Mouse (Mus musculus): ENCODE results near the gene Gp1ba. TPM values are rescaled to one million over a fixed set of nuclear protein-coding genes. Genes with fewer than 3 reads are reported as not detected.
A peak's percentile ranks its signal among the peaks of the same experiment; 100 is the strongest.

Gp1ba gene
- total and polyA plus RNA-seq, 2 experiments from 2014 or later: 0.16 TPM; not detected in 1

DNA sequence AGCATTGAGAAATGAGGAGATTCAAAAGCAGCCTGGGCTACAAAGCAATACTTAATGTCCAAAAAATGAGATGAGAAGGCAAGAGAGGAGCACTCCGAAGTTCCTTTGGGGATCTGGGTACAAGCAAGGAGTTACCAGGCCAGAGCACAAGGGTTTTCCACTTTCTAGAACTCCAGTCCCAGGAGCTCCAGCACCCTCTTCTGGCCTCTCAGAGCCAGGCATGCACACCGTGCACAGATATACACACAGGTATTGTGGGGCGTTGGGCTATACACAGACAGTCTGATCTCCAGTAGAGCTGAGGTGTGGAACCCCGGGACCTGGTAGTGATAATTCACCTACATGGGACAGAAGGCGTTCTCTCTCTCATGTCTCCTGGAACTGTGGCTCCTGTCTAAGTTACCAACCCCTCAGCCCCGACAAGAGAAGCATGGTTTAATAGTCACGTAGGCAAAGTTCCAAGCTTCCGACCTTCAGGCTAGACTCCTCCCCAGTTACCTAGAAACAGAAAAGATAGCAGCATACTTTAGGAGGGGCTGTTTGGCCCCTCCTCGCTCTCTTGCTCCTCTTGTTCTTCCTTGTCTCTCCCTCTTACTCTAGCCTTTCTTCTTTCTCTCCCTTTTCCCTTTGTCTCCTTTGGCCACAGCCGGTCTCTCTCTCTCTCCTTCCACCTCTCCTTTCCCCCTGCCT lies 15.7 kb upstream of the Gp1ba start:
- peak; percentile 47 for TF ChIP-seq CTCF (IDR thresholded peaks at IDR 0.05)
- Histone ChIP-seq H3K9me3 (ENCODE audit: low read length) (no peaks in the 10 kb centered on the region), H3K27me3 (ENCODE audit: insufficient read depth, low read length) (no peaks in the 10 kb centered on the region), H3K9ac (replicated peaks; ENCODE audit: low read length, poor library complexity, severe bottlenecking) (no peak overlapping the region), H3K27ac (ENCODE audit: low read depth, low read length) (no peak overlapping the region), H3K4me3 (ENCODE audit: low read depth, low read length) (no peak overlapping the region), H3K4me2 (ENCODE audit: low read depth, low read length, poor library complexity, severe bottlenecking) (no peak overlapping the region), H3K4me1 (ENCODE audit: insufficient read depth, low read length) (no peaks in the 10 kb centered on the region), H3K36me3 (ENCODE audit: insufficient read depth, low read length) (no peaks in the 10 kb centered on the region)
- ATAC-seq (ENCODE audit: low FRiP score): no peak
- WGBS: 83% methylated on average over 10 of the region's 10 CpGs
- DNase-seq (ENCODE audit: low spot score): no peak

DNA sequence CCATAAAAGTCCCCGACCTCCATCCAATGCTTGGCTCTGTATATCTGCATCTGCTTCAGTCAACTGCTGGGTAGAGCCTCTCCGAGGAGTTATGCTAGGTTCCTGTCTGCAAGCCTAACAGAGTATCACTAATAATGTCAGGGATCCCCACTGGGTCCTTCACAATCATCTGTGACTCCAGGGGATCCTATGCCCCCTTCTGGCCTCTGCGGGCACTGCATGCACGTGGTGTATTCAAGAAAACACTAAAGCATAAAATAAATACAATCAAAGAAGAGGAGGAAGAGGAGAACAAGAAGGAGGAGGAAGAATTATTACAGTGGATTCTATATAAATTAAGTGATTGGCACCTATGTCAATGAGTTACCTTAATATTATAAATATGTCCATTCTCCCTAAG lies 13.4 kb upstream of the Gp1ba start:
- no peak for ATAC-seq (ENCODE audit: low FRiP score)
- peak; percentile 40 for DNase-seq (ENCODE audit: low spot score)
- no peaks in the 10 kb centered on the region for H3K9me3 ChIP-seq (ENCODE audit: low read length)
- no peak overlapping the region for H3K27ac ChIP-seq (ENCODE audit: low read depth, low read length)
- no peak overlapping the region for H3K4me3 ChIP-seq (ENCODE audit: low read depth, low read length)
- H3K4me2 ChIP-seq (ENCODE audit: low read depth, low read length, poor library complexity, severe bottlenecking): no peak overlapping the region
- no peaks in the 10 kb centered on the region for H3K36me3 ChIP-seq (ENCODE audit: insufficient read depth, low read length)
- H3K27me3 ChIP-seq (ENCODE audit: insufficient read depth, low read length): no peaks in the 10 kb centered on the region
- 47% methylated on average over 4 of the region's 4 CpGs for WGBS
- H3K9ac ChIP-seq (replicated peaks; ENCODE audit: low read length, poor library complexity, severe bottlenecking): no peak overlapping the region
- H3K4me1 ChIP-seq (ENCODE audit: insufficient read depth, low read length): no peaks in the 10 kb centered on the region
- TF ChIP-seq CTCF (IDR thresholded peaks at IDR 0.05): peak; percentile 75

- H3K4me2 ChIP-seq (ENCODE audit: low read depth, low read length, poor library complexity, severe bottlenecking): no peak overlapping the region
- H3K4me3 ChIP-seq (ENCODE audit: low read depth, low read length): no peak overlapping the region
- 79% methylated on average over 4 of the region's 4 CpGs for WGBS
- no peak for DNase-seq (ENCODE audit: low spot score)
- ATAC-seq (ENCODE audit: low FRiP score): no peak
- no peak for TF ChIP-seq CTCF (IDR thresholded peaks at IDR 0.05)
- H3K4me1 ChIP-seq (ENCODE audit: insufficient read depth, low read length): no peaks in the 10 kb centered on the region
- no peaks in the 10 kb centered on the region for H3K27me3 ChIP-seq (ENCODE audit: insufficient read depth, low read length)
- H3K9me3 ChIP-seq (ENCODE audit: low read length): no peaks in the 10 kb centered on the region
- H3K9ac ChIP-seq (replicated peaks; ENCODE audit: low read length, poor library complexity, severe bottlenecking): no peak overlapping the region
- H3K27ac ChIP-seq (ENCODE audit: low read depth, low read length): no peak overlapping the region
- H3K36me3 ChIP-seq (ENCODE audit: insufficient read depth, low read length): no peaks in the 10 kb centered on the region
These were observed 12.0 kb upstream of the Gp1ba start for GRCm38 (mm10) chr11:70626877-70627276.

GRCm38 (mm10) chr11:70628431-70628830 lies 10.5 kb upstream of the Gp1ba start:
- H3K36me3 ChIP-seq (ENCODE audit: insufficient read depth, low read length): no peaks in the 10 kb centered on the region
- H3K4me2 ChIP-seq (ENCODE audit: low read depth, low read length, poor library complexity, severe bottlenecking): no peak overlapping the region
- H3K4me1 ChIP-seq (ENCODE audit: insufficient read depth, low read length): no peaks in the 10 kb centered on the region
- no peak overlapping the region for H3K27ac ChIP-seq (ENCODE audit: low read depth, low read length)
- no peaks in the 10 kb centered on the region for H3K9me3 ChIP-seq (ENCODE audit: low read length)
- DNase-seq (ENCODE audit: low spot score): no peak
- 65% methylated on average over 2 of the region's 2 CpGs for WGBS
- H3K9ac ChIP-seq (replicated peaks; ENCODE audit: low read length, poor library complexity, severe bottlenecking): no peak overlapping the region
- TF ChIP-seq CTCF (IDR thresholded peaks at IDR 0.05): no peak
- H3K4me3 ChIP-seq (ENCODE audit: low read depth, low read length): no peak overlapping the region
- ATAC-seq (ENCODE audit: low FRiP score): no peak
- no peaks in the 10 kb centered on the region for H3K27me3 ChIP-seq (ENCODE audit: insufficient read depth, low read length)

DNA sequence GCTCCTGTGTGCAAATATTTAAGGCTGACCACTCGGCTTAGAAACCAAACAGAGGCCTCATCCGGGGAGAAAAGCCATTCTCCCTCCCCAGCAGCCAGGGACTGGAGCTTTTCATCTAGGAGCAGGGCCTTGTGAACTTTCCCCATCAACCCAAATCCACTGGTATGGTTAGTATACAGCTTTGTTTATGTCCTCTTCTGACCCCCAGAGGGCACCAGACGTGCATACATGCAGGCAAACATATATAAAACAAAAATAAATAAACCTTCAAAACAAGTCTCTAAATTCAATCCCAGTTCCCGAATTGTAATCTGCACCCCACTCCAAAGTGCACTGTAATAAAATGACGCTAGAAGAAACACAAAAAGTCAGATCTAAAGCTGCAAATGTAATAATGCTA lies 9.4 kb upstream of the Gp1ba start:
- ATAC-seq (ENCODE audit: low FRiP score) (no peak), DNase-seq (ENCODE audit: low spot score) (no peak)
- Histone ChIP-seq H3K36me3 (ENCODE audit: insufficient read depth, low read length) (no peaks in the 10 kb centered on the region), H3K4me1 (ENCODE audit: insufficient read depth, low read length) (no peaks in the 10 kb centered on the region), H3K9me3 (ENCODE audit: low read length) (no peaks in the 10 kb centered on the region), H3K27ac (ENCODE audit: low read depth, low read length) (no peak overlapping the region), H3K27me3 (ENCODE audit: insufficient read depth, low read length) (no peaks in the 10 kb centered on the region), H3K4me3 (ENCODE audit: low read depth, low read length) (no peak overlapping the region), H3K4me2 (ENCODE audit: low read depth, low read length, poor library complexity, severe bottlenecking) (no peak overlapping the region), H3K9ac (replicated peaks; ENCODE audit: low read length, poor library complexity, severe bottlenecking) (no peak overlapping the region)
- WGBS: 60% methylated on average over 5 of the region's 5 CpGs
- peak; percentile 50 for TF ChIP-seq CTCF (IDR thresholded peaks at IDR 0.05)

DNA sequence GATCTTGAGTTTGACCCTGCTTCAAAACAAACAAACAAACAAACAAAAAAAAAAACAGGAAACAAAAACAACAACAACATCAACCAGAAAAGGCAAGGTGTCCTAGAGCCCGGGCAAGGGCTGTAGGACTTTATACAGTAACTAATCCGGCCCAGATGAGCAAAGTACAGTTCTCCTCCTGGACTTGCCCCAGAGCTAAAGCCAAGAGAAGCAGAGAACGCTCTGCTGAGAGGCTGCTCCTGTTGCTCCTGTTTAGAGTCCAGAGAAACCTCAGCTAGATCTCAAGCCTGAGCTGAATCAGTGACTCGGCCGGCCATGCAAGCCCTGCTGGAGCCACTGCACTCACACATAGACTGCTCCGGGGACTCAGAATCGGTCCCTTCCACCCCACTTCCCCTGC lies 8.8 kb upstream of the Gp1ba start:
- Histone ChIP-seq H3K4me2 (ENCODE audit: low read depth, low read length, poor library complexity, severe bottlenecking) (no peak overlapping the region), H3K36me3 (ENCODE audit: insufficient read depth, low read length) (no peaks in the 10 kb centered on the region), H3K27me3 (ENCODE audit: insufficient read depth, low read length) (no peaks in the 10 kb centered on the region), H3K9ac (replicated peaks; ENCODE audit: low read length, poor library complexity, severe bottlenecking) (no peak overlapping the region), H3K27ac (ENCODE audit: low read depth, low read length) (no peak overlapping the region), H3K4me1 (ENCODE audit: insufficient read depth, low read length) (no peaks in the 10 kb centered on the region), H3K9me3 (ENCODE audit: low read length) (no peaks in the 10 kb centered on the region), H3K4me3 (ENCODE audit: low read depth, low read length) (no peak overlapping the region)
- ATAC-seq (ENCODE audit: low FRiP score) (no peak), DNase-seq (ENCODE audit: low spot score) (no peak)
- TF ChIP-seq CTCF (IDR thresholded peaks at IDR 0.05): no peak
- WGBS: 59% methylated on average over 7 of the region's 7 CpGs
